Mouse (Mus musculus) cerebellum, postnatal 14 days (tissue): ENCODE measurements at regions not wholly inside any gene's neighbourhood (a gene's known extent, or its start where the extent isn't known, plus 50 kb on each side); places are given as distances from the start of the nearest gene placed in this dataset.

Source experiments
- DNase-seq, 2 experiments: peaks; one replicate each; pipeline ENCODE4 v3.0.0; 2021; ENCODE audit warnings: mixed read lengths in 2 of 2

- DNase-seq: no peak
These were observed 657.1 kb upstream of the Cdh11 start for GRCm38 (mm10) chr8:103442420-103443125.

- DNase-seq: no peak
These were observed 656.8 kb upstream of the Cdh5 start for GRCm38 (mm10) chr8:103444577-103444976.

DNA sequence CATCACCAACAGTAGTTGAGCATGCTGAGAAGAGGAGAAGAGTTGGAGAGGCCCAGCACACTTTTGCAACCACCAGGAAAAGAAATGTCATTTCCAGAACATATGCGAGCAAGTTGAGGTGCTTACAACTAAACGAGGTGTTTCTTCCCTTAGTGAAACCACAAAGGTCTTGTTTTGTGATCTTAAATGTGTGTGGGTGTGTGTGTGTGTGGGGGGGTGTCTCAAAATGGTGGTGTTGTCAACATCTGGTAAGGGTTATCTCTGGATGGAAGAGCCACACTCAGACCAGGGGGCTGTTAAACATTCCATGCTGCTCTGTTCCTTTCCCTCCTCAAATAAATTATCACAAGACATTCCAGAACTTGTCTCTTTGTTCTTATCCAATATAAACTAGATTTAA lies 656.0 kb upstream of the Cdh5 start:
- no peak for DNase-seq

GRCm38 (mm10) chr8:103447916-103448315 lies 653.5 kb upstream of the Cdh5 start:
- no peak for DNase-seq

DNA sequence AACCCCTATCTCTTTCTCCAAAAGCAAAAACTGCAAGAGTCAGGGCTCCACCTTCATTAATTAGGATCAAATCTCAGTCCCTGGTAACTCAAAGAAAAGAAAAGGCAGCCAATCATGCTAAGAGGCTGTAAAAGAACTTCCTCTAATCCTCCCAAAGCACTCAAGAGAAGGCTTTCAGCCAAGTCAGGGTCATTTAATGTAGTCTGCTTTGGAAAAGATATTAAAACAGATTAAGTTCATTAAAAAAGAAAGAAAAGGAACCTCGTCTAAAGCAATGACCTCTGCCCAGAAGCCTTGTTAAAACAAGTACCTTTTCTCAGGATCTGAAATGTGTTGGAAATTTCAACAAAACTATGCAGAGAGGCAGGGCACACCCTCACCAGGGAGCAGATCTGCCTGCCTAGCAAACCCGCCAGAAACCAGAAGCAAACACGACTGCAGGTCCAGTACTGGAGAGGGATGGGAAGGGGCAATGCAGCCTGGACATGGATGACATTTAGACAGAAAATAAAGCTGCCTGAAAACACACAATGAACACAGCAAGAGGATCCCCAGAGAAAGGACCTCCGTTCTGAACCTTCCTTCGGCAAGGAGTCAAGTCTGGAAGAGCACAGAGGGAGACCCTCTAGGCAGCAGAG lies 649.9 kb upstream of the Cdh5 start:
- DNase-seq: no peak

DNA sequence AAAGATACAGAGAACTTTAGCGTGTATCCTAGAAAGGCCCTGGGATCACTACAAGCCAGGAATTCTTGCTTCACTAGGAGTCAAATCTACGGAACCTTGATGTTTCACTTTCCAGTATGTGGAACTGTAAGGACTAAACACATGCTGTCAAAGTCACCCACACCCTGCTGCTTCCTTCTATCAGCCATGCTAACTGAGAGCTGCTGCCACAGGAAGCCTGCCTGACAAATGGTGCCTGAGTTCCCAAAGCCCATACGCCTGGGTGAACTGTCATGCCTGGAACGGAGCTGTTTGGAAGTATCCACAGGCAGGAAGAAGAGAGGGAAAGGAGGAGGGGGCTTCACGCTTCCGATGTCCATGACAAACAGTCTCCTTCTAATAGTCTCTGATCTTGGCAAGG lies 644.2 kb upstream of the Cdh5 start:
- no peak for DNase-seq

DNA sequence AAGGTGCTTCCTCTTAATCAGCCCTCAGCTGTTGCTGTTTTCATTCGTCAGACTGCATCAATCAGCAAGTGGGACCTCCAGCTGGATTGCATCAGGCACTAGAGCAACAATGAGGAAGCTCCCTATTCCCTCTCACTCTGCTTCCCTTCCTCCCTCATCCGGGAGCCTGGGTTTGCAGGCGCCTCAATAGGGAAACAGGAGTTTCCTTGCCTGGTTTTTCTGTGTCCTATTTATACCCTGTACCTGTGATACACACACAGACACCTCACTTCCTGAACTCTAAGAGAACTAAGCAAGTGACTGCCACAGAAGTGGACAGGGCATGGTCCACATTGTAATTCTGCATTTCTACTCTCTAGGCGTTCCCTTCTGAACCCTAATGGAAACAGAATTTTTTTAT lies 637.9 kb upstream of the Cdh5 start:
- DNase-seq: no peak

GRCm38 (mm10) chr8:103464777-103465353 lies 636.6 kb upstream of the Cdh5 start:
- no peak for DNase-seq

GRCm38 (mm10) chr8:103467536-103468160 lies 633.8 kb upstream of the Cdh5 start:
- DNase-seq: no peak

DNA sequence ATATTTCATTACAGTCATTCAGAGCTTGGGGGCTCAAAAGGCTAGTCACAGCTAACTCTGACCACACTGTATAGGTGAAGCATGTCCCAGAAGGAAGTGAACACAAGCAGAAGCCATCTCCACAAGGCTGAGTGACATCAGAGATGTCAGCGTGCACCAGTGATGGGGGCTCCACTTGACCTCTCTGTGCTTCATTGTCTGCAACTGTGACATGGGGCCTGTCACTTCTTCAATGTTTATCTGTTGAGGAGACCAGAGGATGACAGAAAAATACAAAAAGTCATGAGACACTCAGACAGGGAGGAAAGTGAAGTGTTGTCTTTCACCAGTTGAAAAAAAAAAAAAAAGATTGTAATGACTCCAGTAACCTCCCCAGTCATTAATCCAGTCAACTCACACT lies 632.4 kb upstream of the Cdh5 start:
- DNase-seq: no peak

DNA sequence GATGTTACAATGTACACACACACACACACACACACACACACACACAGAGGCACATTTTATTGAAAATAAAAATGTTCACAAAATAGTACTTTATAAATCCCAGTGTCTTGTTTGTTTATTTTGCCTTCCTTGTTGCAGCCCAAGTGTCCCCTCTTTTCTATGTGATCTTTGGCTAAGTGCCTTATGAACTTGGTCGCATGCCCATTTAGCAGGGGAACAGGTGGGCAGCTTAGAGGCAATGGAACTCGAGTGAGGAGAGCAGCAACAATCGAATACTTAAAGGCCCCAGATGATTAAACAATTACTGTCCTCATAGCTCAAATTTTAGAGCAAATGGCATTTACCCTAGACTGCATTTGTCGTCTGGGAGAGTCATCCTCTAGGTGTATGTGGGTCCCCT lies 631.1 kb upstream of the Cdh5 start:
- peak; percentile 75 to 76 for DNase-seq

- DNase-seq: no peak
These were observed 625.3 kb upstream of the Cdh5 start for GRCm38 (mm10) chr8:103475816-103476797.

DNA sequence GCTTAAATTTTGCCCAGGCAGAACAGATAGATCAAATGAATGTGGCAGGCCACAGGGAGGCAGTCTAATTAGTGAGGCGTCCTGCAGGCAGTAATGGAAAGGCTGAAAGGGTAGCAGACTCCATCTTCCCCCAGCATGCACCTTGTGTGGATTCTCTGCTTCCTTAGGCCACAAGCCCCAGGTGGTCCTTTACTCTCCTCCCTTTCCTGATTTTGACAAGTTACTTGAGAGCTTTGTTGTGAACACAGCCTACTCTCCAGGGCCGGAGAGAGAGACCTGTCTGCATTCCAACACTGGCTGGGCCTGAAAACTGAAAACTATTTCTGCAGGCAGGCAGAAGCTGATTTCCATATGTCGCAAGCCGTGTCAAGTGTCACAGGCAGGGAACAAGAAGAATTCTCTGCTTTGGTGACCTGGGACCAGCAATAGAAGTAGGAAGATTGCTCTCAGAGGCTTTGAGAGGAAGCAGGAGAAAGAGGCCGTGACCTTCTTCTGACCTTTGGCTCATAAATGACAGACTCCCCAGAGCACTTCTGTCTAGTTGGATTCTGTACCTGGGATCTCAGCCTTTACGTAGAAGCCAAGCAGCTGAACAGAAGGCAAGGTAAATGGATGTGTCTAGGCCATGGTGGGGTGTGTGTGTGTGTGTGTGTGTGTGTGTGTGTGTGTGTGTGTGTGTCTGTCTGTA lies 619.2 kb upstream of the Cdh5 start:
- peak; percentile 6 to 9 for DNase-seq

GRCm38 (mm10) chr8:103485441-103485840 lies 616.0 kb upstream of the Cdh5 start:
- DNase-seq: no peak

DNA sequence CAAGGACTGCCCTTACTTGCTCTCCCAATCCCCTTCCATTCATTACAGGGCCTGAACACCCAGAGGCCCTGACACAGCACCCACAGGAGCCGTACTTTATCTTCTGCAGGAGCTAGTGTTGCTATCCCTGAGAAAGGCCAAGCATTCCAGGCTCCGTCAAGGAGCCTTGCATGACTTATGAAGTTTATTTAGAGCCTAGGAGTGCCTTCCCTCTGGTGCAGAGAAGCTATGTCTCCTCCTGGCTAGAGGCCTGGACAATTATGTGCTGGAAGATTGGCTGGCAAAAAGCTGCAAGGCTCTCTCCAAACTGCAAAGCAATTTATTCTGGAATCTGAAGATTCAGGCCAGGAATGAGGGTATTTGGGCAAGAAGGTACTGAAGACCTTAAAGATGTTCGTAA lies 612.0 kb upstream of the Cdh5 start:
- no peak for DNase-seq

DNA sequence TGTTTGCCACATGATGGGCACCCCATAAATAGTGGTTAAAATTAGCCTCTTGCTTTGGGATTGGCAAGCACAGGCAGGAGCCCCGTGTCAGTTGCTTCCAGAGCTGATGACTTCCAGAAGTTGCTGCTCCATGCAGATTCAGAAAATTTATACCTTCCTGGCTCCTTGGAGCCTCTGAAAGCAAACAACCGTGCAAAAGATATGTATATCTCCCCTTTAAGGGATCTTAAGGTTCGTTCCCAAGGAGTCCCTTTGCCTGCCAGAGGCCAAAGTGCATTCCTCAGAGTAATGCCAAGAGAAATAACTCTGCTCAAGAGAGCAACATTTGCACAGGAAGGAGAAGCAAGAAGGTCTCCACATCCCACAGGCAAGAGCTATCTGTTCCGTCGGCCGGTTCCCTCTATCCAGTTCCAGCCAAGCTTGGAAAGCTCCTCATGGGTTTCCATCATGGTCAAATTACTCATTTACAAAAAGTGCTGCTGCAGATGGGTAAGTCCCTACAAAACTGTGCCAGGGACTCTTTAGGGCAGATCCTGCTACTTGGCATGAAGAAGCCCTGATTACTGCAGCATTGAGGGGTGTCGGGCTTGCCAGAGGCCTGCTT lies 608.4 kb upstream of the Cdh5 start:
- DNase-seq: peak in 1 of 2 experiments; percentile 2

DNA sequence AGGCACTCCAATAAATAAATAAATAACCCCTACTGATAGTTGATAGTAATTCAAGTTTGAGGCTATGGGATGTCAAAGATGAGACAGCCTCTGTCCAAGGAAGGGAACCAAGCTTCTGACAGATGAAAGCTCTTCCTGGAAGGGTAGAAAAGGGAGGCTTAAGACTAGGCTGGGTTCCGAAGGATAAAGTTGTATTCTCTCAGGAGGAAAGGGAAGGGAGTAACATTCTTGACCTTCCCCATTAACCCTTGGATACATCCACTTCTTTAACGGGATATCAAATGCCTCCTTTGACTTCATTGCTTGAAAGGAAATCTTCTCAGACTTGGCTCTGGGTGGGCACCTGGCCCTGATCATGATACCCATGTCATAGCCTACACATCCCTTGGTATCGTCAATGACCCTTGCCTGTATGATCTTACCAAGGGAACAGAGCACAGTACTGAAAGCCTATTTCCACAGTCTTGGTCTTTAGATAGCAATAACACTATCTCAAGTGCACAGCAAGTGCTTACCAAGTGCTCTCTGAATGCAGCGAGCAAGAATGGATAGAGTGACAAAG lies 607.4 kb upstream of the Cdh5 start:
- DNase-seq: no peak

DNA sequence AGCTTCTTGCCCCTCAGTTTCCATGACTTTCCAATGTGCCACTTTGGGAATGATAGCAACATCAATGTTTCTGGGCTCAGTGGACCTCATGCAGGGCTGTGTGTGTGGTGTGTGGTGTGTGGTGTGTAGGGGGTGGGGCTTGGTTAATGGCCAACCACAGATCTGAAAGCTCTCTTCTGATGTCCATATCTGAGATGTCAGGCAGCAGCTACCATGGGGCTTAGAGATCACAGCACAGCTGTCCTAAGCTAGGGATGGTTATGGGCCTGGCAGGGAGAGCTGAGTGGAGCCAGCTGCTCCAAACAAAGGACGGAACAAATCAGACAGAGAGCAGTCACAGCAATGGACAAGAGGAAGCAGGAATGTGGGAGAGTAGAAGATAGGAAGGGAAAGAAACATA lies 606.8 kb upstream of the Cdh5 start:
- no peak for DNase-seq

- no peak for DNase-seq
These were observed 600.1 kb upstream of the Cdh5 start for GRCm38 (mm10) chr8:103501328-103501727.

- DNase-seq: no peak
These were observed 598.2 kb upstream of the Cdh5 start for GRCm38 (mm10) chr8:103502991-103503767.
